11 mouse cellular contexts compared by ENCODE assay signal in the genomic region with DNA sequence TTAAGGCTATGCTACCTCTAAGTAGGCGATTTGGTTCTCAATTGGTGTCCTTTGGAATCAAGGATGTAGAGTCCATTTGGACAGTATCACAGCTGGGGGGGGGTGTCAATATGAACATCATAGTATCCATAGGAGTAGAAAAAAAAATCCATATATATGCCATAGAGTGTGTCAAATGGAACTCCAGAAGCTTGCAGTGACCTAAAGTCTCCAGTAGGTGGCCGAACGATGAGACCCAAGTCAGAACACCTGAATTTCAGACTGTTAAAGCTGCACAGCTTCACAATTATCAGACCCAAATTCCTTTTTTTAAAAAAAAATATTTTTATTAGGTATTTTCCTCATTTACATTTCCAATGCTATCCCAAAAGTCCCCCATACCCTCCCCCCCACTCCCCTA. TPM values are rescaled to one million over a fixed set of nuclear protein-coding genes. Genes with fewer than 3 reads are reported as not detected.
DNase-seq lines count a peak whose midpoint lies in the region; ATAC-seq and TF ChIP-seq lines count a peak whose summit lies in the region.
"Had no signal": no experiment of that assay in that cellular context is flagged by ENCODE, and none has a peak within 500 bp of the region (broad histone marks: within the 10 kb centered on the region; RNA-seq: fewer than 3 reads in every experiment).

No protein-coding gene starts in this region.

- no peak overlapping the region for H3K9ac ChIP-seq in intestine, embryonic 16.5 days (ENCODE audit: low read depth, low read length)
- H3K9ac ChIP-seq: liver, embryonic 13.5 days had no signal

- H3K36me3 ChIP-seq in E14TG2a.4 (ENCODE audit: insufficient read depth, low read length): no peaks in the 10 kb centered on the region
- H3K36me3 ChIP-seq in intestine, embryonic 16.5 days (ENCODE audit: control insufficient read depth, insufficient read depth, low read length): no peaks in the 10 kb centered on the region
- H3K36me3 ChIP-seq: liver, embryonic 13.5 days had no signal

- ATAC-seq in cerebellum, adult (ENCODE audit: insufficient number of reproducible peaks, low FRiP score, low TSS enrichment): no peak
- no peak for ATAC-seq in intestine, embryonic 16.5 days

- TF ChIP-seq CTCF in E14TG2a.4 (conservative IDR thresholded peaks at IDR 0.05; ENCODE audit: low read length): peak; percentile 66

- H3K27ac ChIP-seq in intestine, embryonic 16.5 days (ENCODE audit: low read length): no peak overlapping the region
- H3K27ac ChIP-seq: liver, embryonic 13.5 days had no signal

- H3K9me3 ChIP-seq in E14TG2a.4 (ENCODE audit: low read length): no peaks in the 10 kb centered on the region
- H3K9me3 ChIP-seq in intestine, embryonic 16.5 days (ENCODE audit: control insufficient read depth, low read length): no peaks in the 10 kb centered on the region
- H3K9me3 ChIP-seq: liver, embryonic 13.5 days had no signal

- 55% methylated on average over 3 of the region's 3 CpGs for WGBS in intestine, embryonic 16.5 days

- intact Hi-C loops in left cerebral cortex, postnatal 4 days (cut with DNase I): loop anchor here (5.0 kb wide), 1 partner anchor 342 kb away; no protein-coding TSS in a partner anchor

- peaks cover 6% of the 10 kb centered on the region; the same call in 1 of the 2 replicates for H3K4me1 ChIP-seq in E14TG2a.4 (replicated peaks; ENCODE audit: low read depth, low read length)
- H3K4me1 ChIP-seq in intestine, embryonic 16.5 days (ENCODE audit: control insufficient read depth, insufficient read depth, low read length): peaks cover 4% of the 10 kb centered on the region; the same call in 1 of the 2 replicates
- H3K4me1 ChIP-seq: liver, embryonic 13.5 days had no signal

- H3K4me2 ChIP-seq in intestine, embryonic 16.5 days (ENCODE audit: low read depth, low read length): no peak overlapping the region
- H3K4me2 ChIP-seq: liver, embryonic 13.5 days had no signal

- peaks cover 42% of the 10 kb centered on the region for H3K27me3 ChIP-seq in E14TG2a.4 (ENCODE audit: insufficient read depth, low read length)
- peaks cover 2% of the 10 kb centered on the region; the same call in 1 of the 2 replicates for H3K27me3 ChIP-seq in intestine, embryonic 16.5 days (replicated peaks; ENCODE audit: control insufficient read depth, insufficient read depth, low read length)

- H3K4me3 ChIP-seq in E14TG2a.4 (replicated peaks; ENCODE audit: low read length): no peak overlapping the region
- no peak overlapping the region for H3K4me3 ChIP-seq in intestine, embryonic 16.5 days (ENCODE audit: low read length)
- H3K4me3 ChIP-seq: liver, embryonic 13.5 days had no signal

- DNase-seq in cerebellum, adult 8-10 months: peak; percentile 20
- DNase-seq in left cerebral cortex, postnatal 4 days: peak; percentile 16
- DNase-seq in left cerebral cortex, adult 18-20 months (ENCODE audit: low spot score in 2 of 2): no peak
- peak; percentile 17 for DNase-seq in embryo, embryonic 9.5 days (ENCODE audit: extremely low spot score)
- DNase-seq in T-cell, adult 2 months (ENCODE audit: low spot score): no peak
- DNase-seq: adrenal gland, postnatal 14 days; liver, embryonic 13.5 days; thymus, postnatal 36 days had no signal

RNA-seq across cellular contexts. Expression of a gene that starts 3.3 kb away (rescaled TPM):
- total RNA-seq in left cerebral cortex, postnatal 4 days (2021): 10 to 100 TPM; 16.4 to 19.0 TPM
- total RNA-seq in left cerebral cortex, adult 18-20 months (2021): 10 to 100 TPM; 56.0 to 57.7 TPM
- 3.0 and 3.9 TPM in 2 replicates for polyA plus RNA-seq in intestine, embryonic 16.5 days (2015; fragmentation: Nextera tagmentation; extraction: Ambion mirVana)

Comparison
In these comparisons a context has a peak if more than half of its experiments do, and no peak if none do; other contexts are left out.
1. DNase-seq: peak in cerebellum, adult 8-10 months (single experiment), left cerebral cortex, postnatal 4 days (single experiment) and embryo, embryonic 9.5 days (single experiment); none in left cerebral cortex, adult 18-20 months (0 of 2) and T-cell, adult 2 months (single experiment).